Mouse (Mus musculus) T-helper 2 cell (primary cell): ENCODE results near the gene Rhobtb1.

Source experiments
- in situ Hi-C: fragments of 300-600 bp; cut with MboI, MseI; formaldehyde crosslinking; loops from one replicate; pipeline ENCODE4 v1.15.1; 2025; ENCODE audit warnings: high pct_unique_total_duplicates

Rhobtb1 gene

GRCm38 (mm10) chr10:69274705-69275104, 123.5 kb downstream of the Rhobtb1 start:
- in situ Hi-C loops: no loop called here

GRCm38 (mm10) chr10:69275811-69276775, 124.9 kb downstream of the Rhobtb1 start:
- in situ Hi-C loops: no loop called here

GRCm38 (mm10) chr10:69276920-69277435, 125.7 kb downstream of the Rhobtb1 start:
- in situ Hi-C loops: no loop called here

GRCm38 (mm10) chr10:69278764-69279606, 127.8 kb downstream of the Rhobtb1 start:
- in situ Hi-C loops: no loop called here

GRCm38 (mm10) chr10:69279607-69279978, 128.4 kb downstream of the Rhobtb1 start:
- in situ Hi-C loops: no loop called here

GRCm38 (mm10) chr10:69286939-69287338, 135.7 kb downstream of the Rhobtb1 start:
- in situ Hi-C loops: no loop called here

- in situ Hi-C loops: no loop called here
Measured at GRCm38 (mm10) chr10:69288086-69288485, 136.9 kb downstream of the Rhobtb1 start.

- in situ Hi-C loops: no loop called here
Measured at GRCm38 (mm10) chr10:69288720-69289119, 137.5 kb downstream of the Rhobtb1 start.

GRCm38 (mm10) chr10:69290736-69291135, 139.5 kb downstream of the Rhobtb1 start:
- in situ Hi-C loops: no loop called here

- in situ Hi-C loops: no loop called here
Measured at GRCm38 (mm10) chr10:69295919-69296318, 144.7 kb downstream of the Rhobtb1 start.

- in situ Hi-C loops: no loop called here
Measured at GRCm38 (mm10) chr10:69299985-69300384, 148.8 kb downstream of the Rhobtb1 start.

- in situ Hi-C loops: no loop called here
Measured at GRCm38 (mm10) chr10:69302667-69303066, 151.4 kb downstream of the Rhobtb1 start.

- in situ Hi-C loops: no loop called here
Measured at GRCm38 (mm10) chr10:69304819-69305218, 153.6 kb downstream of the Rhobtb1 start.

- in situ Hi-C loops: no loop called here
Measured at GRCm38 (mm10) chr10:69305600-69305999, 154.4 kb downstream of the Rhobtb1 start.

GRCm38 (mm10) chr10:69306205-69306604, 155.0 kb downstream of the Rhobtb1 start:
- in situ Hi-C loops: no loop called here

GRCm38 (mm10) chr10:69307067-69307466, 155.8 kb downstream of the Rhobtb1 start:
- in situ Hi-C loops: no loop called here

- in situ Hi-C loops: no loop called here
Measured at GRCm38 (mm10) chr10:69309109-69309508, 157.9 kb downstream of the Rhobtb1 start.

- in situ Hi-C loops: loop anchor here (10.0 kb wide), 1 partner anchor 407 kb away; no protein-coding TSS in a partner anchor
Measured at GRCm38 (mm10) chr10:69311867-69312266, 160.6 kb downstream of the Rhobtb1 start.

- in situ Hi-C loops: loop anchor here (10.0 kb wide), 1 partner anchor 409 kb away; no protein-coding TSS in a partner anchor
Measured at GRCm38 (mm10) chr10:69313944-69314343, 162.7 kb downstream of the Rhobtb1 start.

- in situ Hi-C loops: loop anchor here (10.0 kb wide), 1 partner anchor 414 kb away; no protein-coding TSS in a partner anchor
Measured at GRCm38 (mm10) chr10:69318514-69318913, 167.3 kb downstream of the Rhobtb1 start.

- in situ Hi-C loops: no loop called here
Measured at GRCm38 (mm10) chr10:69320667-69321518, 169.7 kb downstream of the Rhobtb1 start.
